Mouse (Mus musculus): ENCODE measurements around the gene Cd38. TPM values are rescaled to one million over a fixed set of nuclear protein-coding genes. Genes with fewer than 3 reads are reported as not detected.

Cd38 gene
- polyA plus RNA-seq, 1 experiment from 2014 or later: 1.6 TPM

GRCm38 (mm10) chr5:43961056-43961455 lies 92.7 kb downstream of the Cd38 start:
- no peaks in the 10 kb centered on the region for H3K27me3 ChIP-seq
- POLR2A ChIA-PET: no interaction called here
- CTCF ChIA-PET: interaction anchor here (1.5 kb wide), 2 partner anchors 8 to 37 kb away, joined by 3 to 4 read pairs; no protein-coding TSS in a partner anchor
- in situ Hi-C loops (cut with MboI; ENCODE audit: low pct_unique_long_range_greater_than_20kb): no loop called here
- ATAC-seq: no peak
- no peak for DNase-seq (ENCODE audit: low read depth, low spot score)
- TF ChIP-seq CTCF (IDR thresholded peaks at IDR 0.05): no peak

Other genes with a start within 250 kb of the Cd38 start
- 67.5 TPM for gene Cc2d2a, start 206.2 kb upstream of the Cd38 start, polyA plus RNA-seq (2021)
- 864 TPM for gene Bst1, start 49.7 kb upstream of the Cd38 start, polyA plus RNA-seq (2021)
- gene Fbxl5, start 46.9 kb upstream of the Cd38 start, polyA plus RNA-seq (2021): 91.7 TPM
- gene Gm7879, start 44.6 kb downstream of the Cd38 start, polyA plus RNA-seq (2021): 19.7 TPM
- 0.08 TPM for gene Fgfbp1, start 113.2 kb downstream of the Cd38 start, polyA plus RNA-seq (2021)
- 120 TPM for gene Prom1, start 233.5 kb downstream of the Cd38 start, polyA plus RNA-seq (2021)

Data from Patski (cell line).